Mouse (Mus musculus): ENCODE measurements at regions not wholly inside any gene's neighbourhood (a gene's known extent, or its start where the extent isn't known, plus 50 kb on each side); places are given as distances from the start of the nearest gene placed in this dataset.

DNA sequence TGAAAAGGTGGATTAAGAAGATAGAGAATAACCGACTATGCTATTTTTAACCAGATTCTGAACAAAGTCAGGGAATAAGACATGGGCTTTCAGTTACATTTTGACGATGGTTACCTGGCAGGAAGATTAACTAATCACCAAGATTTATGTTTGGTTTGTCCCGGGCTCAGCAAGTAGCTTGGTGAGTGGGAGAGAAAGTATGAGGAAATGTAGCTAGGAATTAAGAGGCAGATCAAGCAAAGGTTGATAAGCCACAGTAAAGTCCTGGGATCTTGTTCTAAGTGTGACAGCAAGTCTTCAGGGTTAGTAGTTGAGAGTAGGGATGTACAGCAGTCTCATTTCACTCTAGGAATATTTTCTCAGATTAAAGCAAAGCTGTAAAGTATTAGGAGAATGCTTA is 149.3 kb upstream of the Nr2f1 start:
- TF ChIP-seq CTCF (IDR thresholded peaks at IDR 0.05; ENCODE audit: low read depth, low read length) (no peak), EP300 (IDR thresholded peaks at IDR 0.05; ENCODE audit: insufficient read depth, low read depth, low read length) (no peak)

All from ES-Bruce4 (cell line).